Mouse (Mus musculus): ENCODE data around the gene Elk4.

The Elk4 gene

DNA sequence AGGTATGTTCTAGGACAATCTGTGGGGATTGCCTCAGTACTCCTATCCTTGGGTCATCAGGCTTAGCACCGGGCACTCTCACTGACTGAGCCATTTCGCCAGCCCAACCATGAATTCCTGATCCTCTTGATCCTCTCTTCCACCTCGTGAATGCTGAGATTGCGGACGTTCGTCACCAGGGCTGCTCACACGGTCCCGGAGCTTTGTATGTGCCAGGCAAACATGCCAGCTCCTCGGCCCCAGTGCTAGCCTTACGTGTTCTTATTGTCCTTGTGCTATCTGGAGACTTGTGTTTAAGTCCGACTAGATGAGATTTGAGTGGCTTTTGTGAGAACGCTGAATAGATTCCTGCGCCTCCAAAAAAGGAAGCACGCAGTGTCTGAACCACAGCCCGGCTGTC lies 20.0 kb upstream of the Elk4 start:
- DNase-seq (ENCODE audit: low spot score) = no peak

GRCm38 (mm10) chr1:131989476-131989875 lies 17.9 kb upstream of the Elk4 start:
- DNase-seq (ENCODE audit: low spot score) = no peak

DNA sequence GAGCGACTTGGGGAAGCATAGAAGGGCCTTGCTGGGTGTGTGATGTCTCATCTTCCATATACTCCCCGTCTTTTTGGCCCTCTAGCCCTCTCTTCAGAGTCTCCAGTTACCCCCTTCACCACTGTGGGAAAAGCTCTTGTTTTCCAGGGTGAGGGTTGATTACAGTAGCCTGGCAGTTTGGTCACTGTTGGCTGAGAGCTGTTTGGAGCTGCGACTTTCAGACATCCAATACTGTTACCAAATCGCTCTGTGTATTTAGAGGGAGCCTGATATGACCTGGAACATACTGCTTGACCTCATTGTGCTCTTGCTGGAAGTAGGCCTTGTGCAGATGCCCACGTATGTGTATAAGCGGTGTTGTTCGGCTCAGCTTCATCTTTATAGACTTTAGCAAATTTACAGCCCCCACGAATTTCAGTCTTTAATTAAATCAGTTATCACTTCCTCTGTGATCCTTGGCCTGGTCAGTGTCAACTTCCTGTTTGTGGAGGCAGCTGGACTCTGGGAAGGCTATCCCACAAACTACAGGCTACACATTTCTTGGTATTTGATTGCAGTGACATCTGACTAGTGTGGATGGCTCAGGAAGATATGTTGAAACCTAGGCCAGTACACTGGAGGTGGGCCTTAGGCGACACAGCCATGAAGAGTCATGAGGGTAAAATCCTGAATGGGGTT lies 17.2 kb upstream of the Elk4 start:
- DNase-seq (ENCODE audit: low spot score) = no peak

- no peak for DNase-seq (ENCODE audit: low spot score)
Observed at GRCm38 (mm10) chr1:131992561-131993001, 14.8 kb upstream of the Elk4 start.

DNA sequence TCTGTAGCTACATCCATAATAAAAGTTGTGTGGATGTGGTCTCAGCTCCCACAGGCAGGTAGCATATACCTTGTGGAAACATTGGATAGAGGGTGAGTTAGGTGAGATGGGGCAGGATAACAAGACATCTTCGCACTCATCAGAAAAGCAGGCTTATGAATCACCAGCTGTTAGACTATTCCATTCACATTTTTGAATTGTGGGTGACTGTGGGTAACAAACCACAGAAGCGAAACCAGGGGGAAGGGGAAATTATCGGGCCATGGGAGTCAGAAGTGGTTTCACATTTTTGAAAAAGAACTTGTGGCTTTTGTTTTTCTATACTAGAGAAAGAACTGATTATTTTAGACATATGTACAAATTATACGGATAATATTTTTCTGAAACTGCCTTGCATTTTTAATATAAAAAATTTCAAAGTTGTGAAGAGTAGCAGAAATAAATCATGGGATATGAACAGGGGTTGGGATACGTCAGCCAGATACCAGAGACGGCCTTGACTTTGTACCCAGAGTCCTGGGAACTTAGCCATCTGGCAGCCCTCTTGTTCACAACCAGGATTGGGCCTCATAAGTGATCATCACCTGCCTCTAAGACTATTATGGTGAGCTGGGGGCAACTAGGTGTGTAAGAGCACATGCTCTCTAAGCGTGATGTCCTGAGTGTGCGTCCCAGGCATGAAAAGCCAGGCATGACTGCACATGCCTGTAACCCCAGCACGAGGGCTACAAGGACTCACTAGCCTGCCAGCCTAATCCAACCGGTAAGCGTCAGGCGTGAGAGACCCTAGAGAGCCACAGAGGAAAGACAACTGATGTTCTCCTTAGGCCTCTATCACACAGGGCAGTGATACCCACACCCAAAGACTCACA lies 14.0 kb upstream of the Elk4 start:
- DNase-seq (ENCODE audit: low spot score) = no peak

DNA sequence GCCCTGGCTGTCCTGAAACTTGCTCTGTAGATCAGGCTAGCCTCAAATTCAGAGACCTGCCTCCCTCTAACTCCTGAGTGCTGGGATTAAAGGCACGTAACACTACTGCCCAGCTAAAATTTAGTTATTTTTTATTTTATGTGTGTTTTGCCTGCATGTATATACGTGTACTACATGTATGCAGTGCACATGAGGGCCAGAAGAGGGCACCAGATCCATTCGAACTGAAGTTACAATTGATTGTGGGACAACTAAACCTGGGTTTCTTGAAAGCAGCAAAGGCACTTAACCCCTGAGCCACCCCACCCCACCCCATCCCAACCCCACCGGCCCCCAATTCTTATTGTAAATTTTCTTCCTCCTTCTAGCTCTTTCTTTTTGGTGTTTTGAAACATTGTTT lies 12.3 kb upstream of the Elk4 start:
- DNase-seq (ENCODE audit: low spot score) = peak; percentile 51

GRCm38 (mm10) chr1:132000506-132000905 lies 6.9 kb upstream of the Elk4 start:
- no peak for DNase-seq (ENCODE audit: low spot score)

GRCm38 (mm10) chr1:132001880-132002330 lies 5.5 kb upstream of the Elk4 start:
- DNase-seq (ENCODE audit: low spot score) = no peak

GRCm38 (mm10) chr1:132003111-132003510 lies 4.3 kb upstream of the Elk4 start:
- DNase-seq (ENCODE audit: low spot score) = no peak

DNA sequence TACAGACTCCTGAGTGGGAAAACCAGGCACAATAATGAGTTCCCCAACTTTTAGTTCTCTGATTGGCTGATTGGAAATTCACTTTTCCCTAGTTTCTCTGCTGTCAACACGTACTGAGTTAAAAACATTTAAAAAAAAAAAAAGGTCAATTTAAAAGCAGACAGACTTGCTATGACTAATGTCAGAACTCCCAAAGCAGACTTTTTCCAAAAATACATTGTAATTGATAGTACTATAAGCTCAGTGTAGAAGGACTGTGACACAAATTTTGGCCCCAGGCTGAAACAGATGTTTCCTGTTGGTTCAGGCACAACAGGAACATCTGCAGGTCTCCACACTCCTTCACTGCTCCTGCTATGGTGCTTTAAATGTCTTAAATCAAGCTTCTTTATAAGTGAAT lies 3.6 kb upstream of the Elk4 start:
- DNase-seq (ENCODE audit: low spot score) = no peak

DNA sequence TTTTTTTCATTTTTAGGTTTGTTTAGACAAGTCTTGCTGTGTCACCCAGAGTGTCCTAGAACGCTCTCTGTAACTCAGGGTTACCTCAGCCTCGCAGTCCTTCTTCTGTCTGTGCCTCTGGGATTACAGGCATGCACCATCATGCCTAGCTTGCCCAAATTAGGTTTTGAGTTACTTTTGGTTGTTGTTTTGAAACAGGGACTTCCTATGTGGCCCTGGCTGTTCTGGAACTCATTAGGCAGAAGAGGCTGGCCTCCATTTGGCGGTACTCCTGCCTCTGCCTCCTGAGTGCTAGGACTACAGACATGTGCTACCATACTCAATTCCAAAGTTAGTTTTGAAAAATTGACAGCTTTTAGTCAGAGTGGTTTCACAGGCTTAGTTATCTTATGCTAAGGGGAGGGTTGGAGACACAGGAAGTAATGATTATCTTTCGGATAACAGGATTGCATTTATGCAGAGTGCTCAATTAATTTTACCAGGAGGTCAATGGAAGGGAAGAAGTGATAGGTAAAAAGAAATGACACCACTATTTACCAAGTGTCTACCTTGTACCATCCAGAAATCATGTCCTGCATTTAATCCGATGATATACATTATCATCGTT lies 2.7 kb upstream of the Elk4 start:
- DNase-seq (ENCODE audit: low spot score) = no peak

DNA sequence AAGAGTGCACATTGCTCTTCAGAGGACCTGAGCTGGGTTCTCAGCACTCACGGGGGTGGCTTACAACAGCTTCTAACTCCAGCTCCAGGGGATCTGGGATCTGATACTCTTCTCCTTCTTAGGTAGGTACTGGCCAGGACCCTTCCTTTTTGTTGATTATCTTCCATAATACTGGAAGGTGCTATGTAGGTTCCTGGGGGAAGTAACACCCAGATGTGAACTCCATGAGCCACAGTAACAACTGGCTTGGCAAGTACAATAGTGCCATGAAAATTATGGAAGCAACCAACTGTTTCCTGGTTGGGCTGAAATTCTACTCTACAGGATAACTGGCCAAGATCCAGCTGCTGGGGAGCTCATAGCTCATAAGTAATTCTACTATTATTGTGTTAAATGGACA lies 1.9 kb upstream of the Elk4 start:
- DNase-seq (ENCODE audit: low spot score) = no peak

GRCm38 (mm10) chr1:132006046-132006445 lies 1.4 kb upstream of the Elk4 start:
- no peak for DNase-seq (ENCODE audit: low spot score)

GRCm38 (mm10) chr1:132006721-132007120 lies 686 bp upstream of the Elk4 start:
- DNase-seq (ENCODE audit: low spot score) = no peak

DNA sequence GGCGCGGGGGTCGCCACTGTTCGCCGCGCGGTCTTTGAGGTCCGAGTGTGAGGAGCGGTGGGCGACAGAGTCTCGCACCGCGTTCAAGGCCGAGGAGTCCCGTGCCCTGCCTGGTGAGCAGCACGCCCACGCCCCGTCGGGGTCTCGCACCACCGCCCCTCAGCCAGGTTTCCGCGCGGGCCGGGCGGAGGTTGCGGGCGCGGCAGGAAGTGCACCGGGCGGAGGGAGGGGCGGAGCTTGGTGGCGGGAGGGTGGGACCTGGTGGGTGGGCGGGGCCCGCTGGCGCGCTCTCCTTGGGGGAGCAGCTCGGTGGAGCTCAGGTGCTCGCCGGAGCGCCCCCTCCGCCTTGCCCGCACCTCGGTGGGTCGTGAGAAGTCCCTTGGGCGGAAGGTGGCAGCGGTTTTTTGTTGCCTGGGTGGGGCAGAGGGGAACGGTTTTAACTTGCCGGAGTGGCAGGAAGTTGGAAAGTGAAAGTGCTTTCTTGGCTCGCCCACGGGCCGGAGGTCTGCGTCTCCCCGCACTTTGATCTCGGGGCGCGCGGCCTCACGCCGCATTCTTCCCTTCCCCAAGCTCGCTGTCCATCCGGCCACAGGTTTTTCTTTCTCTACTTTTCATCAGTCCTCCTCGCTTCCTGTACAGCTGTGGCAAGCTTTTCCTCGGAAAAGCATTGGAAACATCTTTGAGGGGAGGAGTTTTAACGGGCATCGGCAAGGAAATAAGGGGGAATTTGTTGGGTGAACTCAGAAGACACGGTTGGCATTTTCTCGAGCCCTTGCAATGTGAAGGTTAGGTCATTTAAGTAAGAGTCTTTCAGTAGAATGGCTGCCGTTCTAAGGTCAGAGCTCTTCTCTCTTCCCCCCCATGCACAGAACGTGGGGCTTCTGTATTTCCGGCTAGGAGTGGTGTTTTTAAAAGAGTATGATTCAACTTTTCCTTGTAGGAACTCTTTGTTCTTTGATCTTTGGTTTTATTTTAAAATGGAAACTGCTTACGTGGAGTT lies 721 bp downstream of the Elk4 start:
- peak; percentile 86 for DNase-seq (ENCODE audit: low spot score)

DNA sequence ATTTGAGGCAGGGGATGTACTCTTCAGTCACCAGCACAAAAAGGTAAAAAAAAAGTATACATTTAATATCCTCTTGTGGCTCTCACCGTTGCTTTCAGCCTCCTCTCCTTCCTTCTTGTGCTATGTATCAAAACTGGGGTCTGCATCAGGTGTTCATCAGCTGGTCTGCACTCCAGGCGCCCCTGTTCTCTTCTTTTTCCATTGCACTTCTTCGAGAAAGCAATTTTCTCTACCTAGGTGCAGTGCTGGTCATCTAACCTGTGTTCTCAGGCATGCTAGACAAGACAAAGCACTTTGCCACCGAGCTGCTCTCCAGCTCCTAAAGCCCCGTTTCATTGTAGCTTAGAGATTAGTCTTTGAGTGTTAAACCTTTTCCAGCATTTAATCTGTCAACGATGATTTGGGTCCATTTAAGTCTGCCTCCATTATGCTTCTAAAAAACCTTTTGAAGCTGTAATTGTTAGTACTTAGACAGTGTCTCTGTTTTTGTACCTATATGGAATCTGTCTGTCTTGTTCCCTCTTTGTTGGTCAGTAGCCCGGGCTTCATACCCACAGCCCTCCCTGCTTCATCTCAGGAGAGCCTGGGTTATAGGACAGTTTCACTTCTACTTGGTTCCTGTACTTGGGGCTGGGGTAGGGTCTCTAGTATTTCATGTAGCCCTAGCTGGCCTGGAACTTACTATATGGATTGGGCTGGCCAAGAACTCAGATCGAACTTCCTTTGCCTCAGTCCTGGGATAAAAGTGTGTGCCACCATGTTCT lies 1.7 kb downstream of the Elk4 start:
- no peak for DNase-seq (ENCODE audit: low spot score)

GRCm38 (mm10) chr1:132010632-132011501 lies 3.5 kb downstream of the Elk4 start:
- DNase-seq (ENCODE audit: low spot score) = no peak

DNA sequence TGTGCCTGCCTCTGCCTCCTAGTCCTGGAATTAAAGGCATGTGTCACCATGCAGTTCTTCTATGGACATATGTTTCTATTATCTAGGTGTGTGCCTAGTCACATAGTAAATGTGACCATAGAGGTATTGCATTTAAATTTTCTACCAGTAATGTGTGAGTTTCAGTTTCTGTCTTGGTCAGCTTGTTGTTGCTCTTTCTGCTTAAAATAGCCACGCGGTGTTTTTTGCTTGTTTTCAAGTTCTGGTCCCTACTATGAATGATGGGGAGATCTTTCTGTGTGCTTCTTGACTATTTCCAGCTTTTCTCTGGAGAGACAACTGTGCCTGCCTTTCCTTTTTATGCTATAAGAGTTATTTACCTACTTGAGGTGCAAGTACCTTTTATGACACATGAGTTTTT lies 4.4 kb downstream of the Elk4 start:
- DNase-seq (ENCODE audit: low spot score) = no peak

DNA sequence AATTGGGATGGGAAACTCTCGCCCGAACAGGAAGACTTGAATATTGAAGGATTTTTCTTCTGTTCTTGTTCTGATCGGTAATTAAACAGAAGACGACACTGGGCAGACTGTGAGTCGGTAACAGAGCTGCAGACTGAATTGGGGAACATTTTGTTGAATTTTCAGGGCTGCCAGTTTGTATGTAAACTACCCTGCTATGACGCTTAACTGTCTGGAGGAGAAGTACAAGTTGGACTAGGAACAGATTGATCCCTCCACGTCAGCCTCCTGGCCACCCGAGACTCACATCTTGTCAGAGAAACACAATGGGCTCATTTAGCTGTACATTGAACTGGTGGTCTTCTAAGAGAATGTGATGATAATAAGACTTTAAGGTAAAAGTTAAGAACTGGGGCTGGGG lies 5.5 kb downstream of the Elk4 start:
- no peak for DNase-seq (ENCODE audit: low spot score)

DNA sequence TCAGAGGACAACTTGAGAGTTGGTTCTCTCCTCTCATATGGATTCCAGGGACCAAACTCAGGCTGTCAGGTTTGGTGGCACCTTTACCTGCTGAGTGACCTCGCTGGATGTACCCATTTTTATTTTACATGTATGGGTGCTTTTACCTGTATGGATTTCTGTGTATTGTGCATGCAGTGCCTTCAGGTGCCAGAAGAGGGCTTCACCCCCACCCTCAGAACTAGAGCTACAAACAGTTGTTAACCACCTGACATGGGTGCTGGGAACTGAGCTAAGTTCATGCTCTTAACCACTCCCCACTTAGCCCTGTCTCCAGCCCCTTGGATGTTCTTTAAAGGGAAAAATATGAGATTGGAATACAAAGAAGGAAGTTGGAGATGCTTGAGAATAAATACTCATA lies 7.4 kb downstream of the Elk4 start:
- no peak for DNase-seq (ENCODE audit: low spot score)

All from urinary bladder, postnatal 25 days (tissue).